Mouse (Mus musculus) bone marrow macrophage, adult 2 months (primary cell): ENCODE results near the gene Txndc17.

Experiments used
- CTCF ChIP-seq: IDR thresholded peaks from 2 replicates; pipeline ENCODE4 v1.5.1; 2012; ENCODE audit warnings: low read depth, mild to moderate bottlenecking, low read length, moderate library complexity
- POLR2A ChIP-seq: IDR thresholded peaks from 2 replicates; pipeline ENCODE4 v1.6.1; 2012; ENCODE audit warnings: mild to moderate bottlenecking, low read depth, low read length, borderline replicate concordance

DNA sequence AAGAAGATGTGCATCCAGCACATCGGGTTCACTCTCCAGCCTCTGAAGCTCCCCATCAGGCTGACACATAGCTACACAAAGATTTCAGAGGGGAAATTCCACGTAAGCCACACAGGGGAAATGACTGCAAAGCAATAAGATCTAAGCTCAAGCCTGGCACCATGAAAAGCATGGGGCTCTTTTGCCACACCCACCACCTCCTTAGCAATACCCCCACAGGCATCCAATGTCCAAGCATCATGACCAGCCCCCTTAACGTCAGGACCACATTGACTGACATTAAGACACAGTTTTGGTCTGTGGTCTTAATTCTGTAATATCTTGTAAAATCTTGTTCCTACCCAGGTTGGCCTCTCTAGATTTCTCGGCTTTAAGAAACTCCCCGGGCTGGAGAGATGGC lies 26.8 kb upstream of the Txndc17 start:
- no peak for TF ChIP-seq POLR2A
- no peak for TF ChIP-seq CTCF
